Mouse (Mus musculus) heart, adult 9 months (tissue): Measurements from ENCODE around the gene Dlx3.

Experiments used
- DNase-seq, 2 experiments: peaks; one replicate each; pipeline ENCODE4 v3.0.0; 2022; ENCODE audit warnings: low spot score in 2 of 2

Gene Dlx3

GRCm38 (mm10) chr11:95088286-95088685 lies 31.6 kb upstream of the Dlx3 start:
- DNase-seq: no peak

- DNase-seq: peak; percentile 77 to 80
Measured at GRCm38 (mm10) chr11:95088857-95089779, 30.8 kb upstream of the Dlx3 start.

GRCm38 (mm10) chr11:95093077-95093476 lies 26.8 kb upstream of the Dlx3 start:
- DNase-seq: no peak

- no peak for DNase-seq
Measured at GRCm38 (mm10) chr11:95095596-95095995, 24.3 kb upstream of the Dlx3 start.

GRCm38 (mm10) chr11:95096608-95097373 lies 23.1 kb upstream of the Dlx3 start:
- DNase-seq: no peak

GRCm38 (mm10) chr11:95097889-95098288 lies 22.0 kb upstream of the Dlx3 start:
- DNase-seq: no peak

- DNase-seq: no peak
Measured at GRCm38 (mm10) chr11:95098346-95099095, 21.4 kb upstream of the Dlx3 start.

GRCm38 (mm10) chr11:95100393-95100792 lies 19.5 kb upstream of the Dlx3 start:
- no peak for DNase-seq

GRCm38 (mm10) chr11:95101071-95101788 lies 18.7 kb upstream of the Dlx3 start:
- DNase-seq: no peak

GRCm38 (mm10) chr11:95102161-95102904 lies 17.6 kb upstream of the Dlx3 start:
- no peak for DNase-seq

- DNase-seq: peak in 1 of 2 experiments; percentile 62
Measured at GRCm38 (mm10) chr11:95104266-95104665, 15.7 kb upstream of the Dlx3 start.

GRCm38 (mm10) chr11:95105274-95105874 lies 14.5 kb upstream of the Dlx3 start:
- DNase-seq: no peak

GRCm38 (mm10) chr11:95106440-95107236 lies 13.3 kb upstream of the Dlx3 start:
- peak; percentile 44 to 68 for DNase-seq

GRCm38 (mm10) chr11:95109000-95109399 lies 10.9 kb upstream of the Dlx3 start:
- no peak for DNase-seq

GRCm38 (mm10) chr11:95110081-95110480 lies 9.8 kb upstream of the Dlx3 start:
- DNase-seq: no peak

GRCm38 (mm10) chr11:95117030-95117429 lies 2.9 kb upstream of the Dlx3 start:
- peak; percentile 36 to 73 for DNase-seq

- peak in 1 of 2 experiments; percentile 47 for DNase-seq
Measured at GRCm38 (mm10) chr11:95118505-95118904, 1.4 kb upstream of the Dlx3 start.

GRCm38 (mm10) chr11:95120633-95121020 lies 708 bp downstream of the Dlx3 start:
- DNase-seq: no peak
